Mouse (Mus musculus) telencephalon, adult 2 months (tissue): ENCODE results near the gene Cln5.

Experiments used
- DNase-seq: peaks from one replicate; pipeline ENCODE4 v3.0.0-alpha.2; 2011; ENCODE audit warnings: low read depth, low spot score

Cln5 gene

GRCm38 (mm10) chr14:103078006-103078912 lies 8.2 kb downstream of the Cln5 start:
- DNase-seq = no peak

GRCm38 (mm10) chr14:103079209-103079977 lies 9.4 kb downstream of the Cln5 start:
- no peak for DNase-seq

- DNase-seq = no peak
These were observed 16.0 kb downstream of the Cln5 start for GRCm38 (mm10) chr14:103085840-103086533.

- DNase-seq = no peak
These were observed 16.8 kb downstream of the Cln5 start for GRCm38 (mm10) chr14:103086671-103087324.

- no peak for DNase-seq
These were observed 17.8 kb downstream of the Cln5 start for GRCm38 (mm10) chr14:103087846-103088245.

- DNase-seq = no peak
These were observed 18.6 kb downstream of the Cln5 start for GRCm38 (mm10) chr14:103088624-103089023.

- no peak for DNase-seq
These were observed 23.2 kb downstream of the Cln5 start for GRCm38 (mm10) chr14:103093236-103093635.

GRCm38 (mm10) chr14:103093670-103094069 lies 23.7 kb downstream of the Cln5 start:
- DNase-seq = no peak

- DNase-seq = no peak
These were observed 25.0 kb downstream of the Cln5 start for GRCm38 (mm10) chr14:103095036-103095435.

- no peak for DNase-seq
These were observed 25.8 kb downstream of the Cln5 start for GRCm38 (mm10) chr14:103095826-103096225.

- no peak for DNase-seq
These were observed 26.6 kb downstream of the Cln5 start for GRCm38 (mm10) chr14:103096621-103097020.

GRCm38 (mm10) chr14:103098213-103098586 lies 28.2 kb downstream of the Cln5 start:
- DNase-seq = no peak

- DNase-seq = no peak
These were observed 28.7 kb downstream of the Cln5 start for GRCm38 (mm10) chr14:103098587-103099235.

- peak; percentile 71 for DNase-seq
These were observed 29.4 kb downstream of the Cln5 start, which contains the start of gene Fbxl3 for GRCm38 (mm10) chr14:103099238-103099933. Gene Fbxl3 (minus strand): TSS chr14:103099566.

- DNase-seq = no peak
These were observed 30.3 kb downstream of the Cln5 start for GRCm38 (mm10) chr14:103100296-103100695.

GRCm38 (mm10) chr14:103101171-103101570 lies 31.2 kb downstream of the Cln5 start:
- no peak for DNase-seq

GRCm38 (mm10) chr14:103102246-103102645 lies 32.2 kb downstream of the Cln5 start:
- no peak for DNase-seq

GRCm38 (mm10) chr14:103102731-103103335 lies 32.8 kb downstream of the Cln5 start:
- DNase-seq = no peak

GRCm38 (mm10) chr14:103106301-103106700 lies 36.3 kb downstream of the Cln5 start:
- DNase-seq = no peak

- peak; percentile 68 for DNase-seq
These were observed 40.0 kb downstream of the Cln5 start for GRCm38 (mm10) chr14:103109971-103110370.
